Mouse (Mus musculus): ENCODE data around the gene Gpn2.

GRCm38 (mm10) chr4:133631769-133632411 is 47.7 kb downstream of the Gpn2 start:
- no peak for TF ChIP-seq CTCF (IDR thresholded peaks at IDR 0.05; ENCODE audit: low read depth, low read length)
- no peak for TF ChIP-seq POLR2AphosphoS5 (IDR thresholded peaks at IDR 0.05; ENCODE audit: insufficient replicate concordance, low read depth, low read length)

Data from G1E (cell line).